Mouse (Mus musculus): Measurements from ENCODE around the gene Fam83f.

The Fam83f gene

DNA sequence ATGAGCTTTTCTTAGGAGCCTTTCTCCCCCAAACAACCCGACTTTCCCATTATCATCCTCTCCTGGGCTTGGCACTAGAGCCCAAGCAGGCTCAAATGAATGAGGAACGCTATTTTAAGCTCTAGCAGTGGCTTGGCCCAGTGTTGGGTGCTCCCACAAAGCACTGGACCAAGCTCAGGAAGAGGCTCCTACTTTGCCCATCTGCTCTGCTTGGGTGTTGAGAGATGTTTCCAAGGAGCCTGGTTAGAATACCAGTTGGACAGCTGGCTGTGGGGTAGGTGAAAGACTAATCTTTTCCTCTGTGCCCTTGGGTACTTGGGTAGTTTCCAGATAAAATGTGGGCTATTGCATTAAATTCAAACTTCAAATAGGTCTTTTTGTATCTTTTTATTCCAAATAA is 1.2 kb downstream of the Fam83f start:
- no peak for DNase-seq (ENCODE audit: low spot score)

DNA sequence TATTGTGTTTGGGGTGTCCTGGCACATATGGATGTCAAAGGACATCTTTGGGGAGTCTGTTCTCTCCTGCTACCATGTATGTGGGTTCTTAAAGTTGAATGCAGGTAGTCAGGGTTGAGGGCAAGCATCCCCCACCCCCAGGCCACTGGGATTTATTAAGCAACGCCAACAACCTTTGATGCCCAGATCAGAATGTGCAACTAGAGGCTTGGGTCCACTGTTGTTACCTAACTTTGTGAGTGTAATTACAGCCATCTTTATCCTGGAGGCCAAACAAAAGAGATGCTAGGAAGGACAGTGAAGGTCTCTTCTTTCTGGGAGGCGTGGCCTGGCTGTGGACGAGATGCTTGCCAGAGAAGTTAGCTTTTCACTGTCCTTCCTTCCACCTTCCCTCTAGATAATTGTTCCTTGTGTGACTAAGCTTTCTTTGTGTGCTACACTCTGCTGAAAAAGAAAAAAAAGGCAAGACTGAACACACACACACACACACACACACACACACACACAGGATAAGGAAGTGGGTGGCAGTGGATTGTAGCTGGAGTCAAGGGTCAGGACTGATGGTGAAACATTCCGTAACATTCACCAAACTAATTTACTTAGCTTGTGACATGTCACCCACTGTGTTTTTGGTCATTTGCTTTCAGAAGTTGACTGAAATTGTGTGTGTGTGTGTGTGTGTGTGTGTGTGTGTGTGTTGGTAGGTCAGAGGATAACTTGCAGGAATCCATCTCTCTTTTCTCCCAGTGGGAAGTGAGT is 1.9 kb downstream of the Fam83f start:
- DNase-seq (ENCODE audit: low spot score): no peak

DNA sequence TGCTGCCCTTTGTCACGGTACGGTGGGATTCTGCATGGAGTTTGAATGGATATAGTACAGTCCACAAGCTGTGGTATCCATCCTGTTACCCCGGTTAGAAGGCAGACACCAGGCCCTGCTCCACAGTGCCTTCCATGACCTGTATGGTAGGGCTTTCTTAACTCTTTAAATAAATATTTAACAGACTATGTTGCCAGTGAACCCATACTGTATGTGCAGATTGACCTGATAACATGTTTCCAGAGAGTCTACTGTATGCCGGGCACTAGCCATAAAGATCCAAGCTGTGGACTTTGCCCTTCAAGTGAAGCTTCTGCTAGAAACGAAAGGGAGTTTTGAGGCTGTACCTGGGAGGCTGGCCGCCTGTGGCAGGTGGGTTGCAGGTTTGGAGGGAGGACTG is 3.1 kb downstream of the Fam83f start:
- no peak for DNase-seq (ENCODE audit: low spot score)

DNA sequence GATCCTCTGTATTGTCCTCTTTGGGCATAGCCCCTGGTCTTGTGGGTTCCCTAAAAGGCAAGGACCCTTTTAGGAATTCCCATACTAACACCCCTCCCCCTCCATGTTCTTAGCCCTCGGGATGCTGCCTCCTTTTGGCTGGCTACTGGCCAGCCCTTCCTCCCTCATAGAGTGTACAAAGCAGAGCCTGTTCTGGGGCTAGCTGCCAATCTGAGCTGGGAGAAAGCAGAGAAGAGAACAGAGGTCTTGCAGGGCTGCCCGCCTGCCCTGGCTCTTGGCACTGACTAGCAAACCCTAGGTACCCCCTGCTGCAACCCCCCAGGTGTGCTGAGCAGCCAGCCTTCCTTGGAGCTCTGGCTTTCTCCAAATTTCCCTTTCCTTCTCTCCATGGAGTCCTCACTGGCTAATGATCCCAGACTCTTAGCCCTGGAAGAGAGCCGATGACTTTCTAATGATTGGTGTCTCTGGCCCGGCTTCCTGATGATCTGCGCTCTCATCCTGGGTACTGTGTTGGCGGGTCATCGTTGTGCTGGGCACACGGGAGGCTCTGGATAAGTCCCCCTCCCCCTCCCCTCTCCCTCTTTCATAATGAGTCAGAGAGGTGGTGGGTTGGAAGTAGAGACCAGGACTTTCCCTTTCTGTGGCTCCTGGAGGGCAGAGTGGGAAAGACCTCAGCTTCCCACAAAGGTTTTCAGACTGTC is 8.0 kb downstream of the Fam83f start:
- no peak for DNase-seq (ENCODE audit: low spot score)

DNA sequence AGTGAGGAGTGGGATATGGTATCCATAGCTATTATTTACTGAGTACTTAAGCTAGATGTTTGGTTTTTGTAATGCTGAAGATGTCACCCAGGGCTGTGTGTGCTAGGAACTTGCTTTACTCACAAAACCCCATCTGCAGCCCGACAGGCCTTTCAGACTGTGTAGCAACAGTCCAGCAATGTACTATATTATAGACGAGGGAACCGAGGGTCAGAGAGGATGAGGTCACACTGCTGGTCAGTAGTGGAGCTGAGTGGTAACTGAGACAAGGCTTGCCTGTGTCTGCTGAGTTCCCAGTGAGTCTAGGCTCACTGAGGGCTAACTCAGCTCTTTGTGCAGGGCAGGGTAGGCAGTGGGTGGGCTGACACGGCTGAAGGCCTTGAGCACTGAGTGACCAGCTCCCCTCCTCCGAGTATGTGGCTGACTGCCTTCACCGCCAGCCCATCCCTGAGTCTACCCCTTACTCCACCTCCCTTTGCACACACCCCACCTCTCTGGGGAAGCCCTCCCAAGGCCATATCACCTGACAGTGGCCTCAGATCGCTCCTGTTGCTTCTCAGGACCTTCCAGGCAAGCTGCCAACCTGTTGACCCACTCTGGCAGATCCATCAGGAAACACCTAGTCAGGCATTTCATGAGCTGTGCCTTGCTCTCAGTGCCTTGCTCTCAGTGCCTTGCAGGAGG is 8.8 kb downstream of the Fam83f start:
- DNase-seq (ENCODE audit: low spot score): no peak

DNA sequence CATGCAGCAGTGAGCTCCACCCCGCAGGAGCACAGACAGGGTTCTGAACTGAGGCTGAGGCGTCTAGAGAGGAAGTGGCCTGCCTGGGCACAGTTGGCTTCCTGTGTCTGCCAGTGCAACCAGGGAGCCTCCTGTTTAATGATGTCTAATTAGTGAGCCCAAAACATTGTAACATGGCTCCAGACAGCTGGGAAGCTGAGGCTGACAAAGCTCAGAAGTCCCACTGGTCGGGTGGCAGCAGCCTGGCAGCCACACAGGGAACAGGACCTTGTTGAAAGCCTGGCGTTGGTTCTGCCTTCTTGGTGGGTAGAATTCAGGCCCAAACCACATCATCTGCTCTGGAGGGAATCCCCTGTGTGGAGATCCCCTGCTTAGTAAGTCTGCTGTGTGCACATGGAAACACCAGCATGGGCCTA is 9.8 kb downstream of the Fam83f start:
- DNase-seq (ENCODE audit: low spot score): no peak

DNA sequence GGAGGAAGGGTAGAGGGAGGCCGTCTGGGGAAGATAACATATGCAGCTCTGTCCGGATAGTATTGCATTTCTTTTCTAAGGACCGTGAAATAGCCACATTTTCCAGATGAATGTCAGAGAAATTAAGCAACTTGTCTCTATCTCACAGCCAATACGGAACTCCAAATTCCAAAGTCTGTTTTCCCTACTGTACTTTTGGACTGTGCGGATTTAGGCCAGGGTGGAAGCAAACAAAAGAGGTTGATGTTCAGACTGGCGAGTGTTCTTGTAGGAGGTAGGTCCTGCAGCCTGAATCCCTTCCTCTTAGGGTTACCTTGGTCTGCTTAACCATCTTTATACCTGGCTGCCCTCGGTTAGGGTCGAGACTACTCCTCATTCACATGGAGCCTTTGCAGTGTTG is 10.7 kb downstream of the Fam83f start:
- DNase-seq (ENCODE audit: low spot score): no peak

DNA sequence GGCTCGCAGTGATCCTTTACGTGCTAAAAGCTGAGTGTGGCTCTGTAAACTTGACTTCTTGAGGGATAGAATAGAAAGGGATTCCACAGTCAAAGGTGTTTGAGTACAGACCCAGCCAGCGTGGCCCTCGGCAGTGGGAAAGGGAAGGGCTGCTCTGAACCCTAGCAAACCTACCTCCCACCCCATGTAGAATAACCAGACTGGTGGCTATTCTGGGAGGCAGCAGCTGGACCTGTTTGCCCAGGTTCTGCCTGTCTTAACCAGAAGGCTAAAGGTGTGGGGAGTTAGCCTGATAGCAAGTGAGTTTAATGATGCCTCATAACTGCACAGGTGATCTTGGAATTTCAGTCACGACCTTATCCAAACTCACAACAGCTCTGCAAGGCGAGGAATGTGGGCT is 11.5 kb downstream of the Fam83f start:
- no peak for DNase-seq (ENCODE audit: low spot score)

DNA sequence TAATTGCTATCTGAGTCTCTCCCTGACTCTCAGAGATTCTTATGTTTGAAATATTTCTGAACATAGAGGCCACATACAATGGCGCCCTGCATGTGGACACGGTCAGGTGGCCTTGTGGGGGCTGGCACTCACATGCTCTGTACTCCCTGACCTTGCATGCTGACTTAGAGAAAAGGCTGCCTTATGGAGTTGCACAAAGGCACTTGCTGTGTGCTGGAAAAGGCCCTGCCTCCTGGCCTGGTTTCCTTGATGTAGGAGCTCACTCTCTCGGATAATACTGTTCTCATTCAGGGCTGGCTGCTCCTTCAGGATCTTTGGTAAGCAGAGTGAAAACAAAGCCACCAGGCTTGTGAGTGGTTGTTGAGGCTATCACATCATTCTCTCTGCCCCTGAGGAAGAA is 12.3 kb downstream of the Fam83f start:
- peak; percentile 31 for DNase-seq (ENCODE audit: low spot score)

DNA sequence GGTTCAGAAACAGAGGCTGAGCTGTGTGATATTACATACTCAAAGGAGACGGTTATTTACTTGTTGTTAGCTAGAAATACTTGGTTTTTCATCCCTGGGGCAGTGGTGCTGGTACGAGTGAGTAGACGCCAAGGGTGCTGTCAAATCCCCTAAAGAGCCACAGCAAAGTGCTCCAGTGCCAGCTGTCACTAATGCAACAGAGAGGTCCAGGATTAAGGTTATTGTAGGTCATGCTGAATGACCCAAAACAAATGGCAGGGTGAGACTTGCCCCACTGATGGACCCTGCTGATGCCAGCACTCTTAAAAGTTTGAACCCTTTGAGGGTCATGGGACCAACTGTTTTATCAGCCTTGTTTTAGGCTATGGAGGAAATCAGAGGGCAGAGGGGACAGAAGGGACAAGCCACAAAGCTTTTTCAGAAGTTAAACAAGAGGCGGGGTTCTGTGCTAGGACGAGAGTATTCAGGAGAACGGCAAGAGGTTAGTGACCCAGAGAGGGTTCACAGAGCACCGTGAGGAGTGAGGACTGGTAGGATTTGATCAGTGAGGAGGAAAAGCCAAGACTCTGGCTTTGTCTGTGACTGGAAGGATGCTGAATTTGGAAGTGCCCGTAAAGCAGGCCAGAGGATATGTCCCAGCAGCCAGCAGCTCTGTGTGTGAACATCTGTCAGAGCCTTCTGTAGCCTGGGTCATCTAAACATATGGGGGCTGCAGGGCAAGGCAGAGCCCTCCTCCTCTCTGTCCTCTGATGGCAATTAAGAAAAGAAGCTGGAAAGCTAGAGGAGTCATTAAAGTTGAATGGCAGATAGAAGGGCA is 13.3 kb downstream of the Fam83f start:
- peak; percentile 51 for DNase-seq (ENCODE audit: low spot score)

DNA sequence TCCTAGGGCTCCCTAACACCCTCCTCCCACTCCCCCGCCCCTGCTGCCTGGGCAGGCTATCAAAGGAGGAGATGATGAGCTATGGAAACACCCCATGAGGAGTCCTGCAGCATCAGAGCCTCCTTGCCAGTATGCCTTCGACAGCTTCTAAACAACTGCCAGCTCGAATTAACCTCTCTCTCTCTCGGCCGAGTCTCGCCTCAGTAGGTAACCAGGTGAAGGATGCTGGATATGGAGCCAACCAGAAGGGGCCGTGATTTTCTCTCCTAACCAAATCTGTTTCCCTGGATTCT is 13.9 kb downstream of the Fam83f start:
- DNase-seq (ENCODE audit: low spot score): peak; percentile 73

DNA sequence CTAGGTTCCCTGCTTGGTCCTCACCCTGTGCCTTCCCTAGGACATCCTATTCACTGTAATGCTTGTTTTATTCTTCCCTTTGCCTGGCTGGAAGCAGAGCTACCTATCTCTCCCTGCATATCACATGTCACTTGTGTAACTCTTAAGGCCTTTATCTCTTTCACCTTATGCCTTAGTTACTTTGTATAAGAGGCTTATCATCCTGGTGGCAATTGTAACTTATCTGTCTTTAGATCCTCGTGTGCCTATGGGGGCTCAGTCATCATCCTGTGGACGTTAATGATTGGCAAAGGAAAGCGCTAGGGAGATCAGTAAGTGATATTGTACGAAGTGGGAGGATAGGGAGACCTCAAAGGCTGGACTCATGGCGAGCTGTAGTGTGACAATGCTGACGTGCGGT is 16.9 kb downstream of the Fam83f start:
- DNase-seq (ENCODE audit: low spot score): no peak

DNA sequence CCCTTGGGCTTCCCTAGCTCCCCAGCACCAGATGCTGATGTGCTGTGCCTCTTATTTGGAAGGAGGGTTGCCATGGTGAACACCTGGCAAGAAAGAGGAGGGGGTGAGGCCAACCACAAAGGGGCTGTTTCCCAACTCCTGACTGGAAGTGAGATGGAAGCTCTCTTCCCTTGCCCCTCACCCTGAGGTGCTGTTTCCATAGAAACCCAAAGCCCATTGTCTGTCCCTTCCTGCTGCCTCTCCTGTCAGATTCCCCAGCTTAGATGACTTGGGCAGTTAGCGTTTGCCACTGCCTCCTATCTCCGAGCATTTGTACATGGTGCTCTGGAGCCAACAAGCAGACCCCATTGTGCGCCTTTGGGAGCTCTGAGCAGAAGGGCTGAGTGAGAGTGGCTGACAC is 21.8 kb downstream of the Fam83f start:
- peak; percentile 39 for DNase-seq (ENCODE audit: low spot score)

DNA sequence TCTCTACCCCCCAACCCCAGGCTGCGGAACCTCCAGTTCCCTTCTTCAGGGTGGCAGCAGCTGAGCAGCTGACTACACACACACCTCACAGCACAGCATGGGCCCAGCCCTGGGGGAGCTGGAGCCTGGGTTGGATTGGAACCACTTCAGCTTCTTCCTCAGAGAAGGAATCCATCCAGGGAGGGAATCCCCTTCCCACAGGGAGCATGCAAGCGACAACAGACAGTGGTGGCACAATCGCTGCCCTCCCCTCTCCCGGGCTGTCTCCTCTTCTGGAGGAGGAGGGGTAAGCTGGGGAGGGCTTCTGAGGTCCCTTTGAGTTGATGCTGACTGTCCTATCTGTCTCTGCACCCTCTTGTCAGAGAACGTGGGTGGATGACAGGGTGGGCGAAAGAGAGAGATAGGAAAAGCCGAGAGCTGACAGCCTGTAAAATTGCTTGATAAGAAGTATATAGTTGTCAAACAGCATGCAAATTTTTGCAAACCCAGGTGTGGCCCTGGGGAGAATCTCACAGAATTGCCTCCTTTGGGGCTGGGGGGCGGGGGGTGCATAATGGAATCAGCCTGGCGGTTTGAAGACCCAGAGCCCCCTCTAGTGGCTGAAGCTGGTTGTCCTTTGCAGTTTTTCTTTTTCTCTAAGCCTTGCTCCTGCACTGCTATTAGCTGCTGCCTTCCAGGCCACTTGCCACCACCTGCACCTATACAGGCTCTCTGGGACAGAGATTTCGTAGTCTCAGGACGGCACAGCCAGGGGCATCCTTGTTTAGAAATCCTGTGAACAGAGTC is 22.7 kb downstream of the Fam83f start:
- peak; percentile 91 for DNase-seq (ENCODE audit: low spot score)

DNA sequence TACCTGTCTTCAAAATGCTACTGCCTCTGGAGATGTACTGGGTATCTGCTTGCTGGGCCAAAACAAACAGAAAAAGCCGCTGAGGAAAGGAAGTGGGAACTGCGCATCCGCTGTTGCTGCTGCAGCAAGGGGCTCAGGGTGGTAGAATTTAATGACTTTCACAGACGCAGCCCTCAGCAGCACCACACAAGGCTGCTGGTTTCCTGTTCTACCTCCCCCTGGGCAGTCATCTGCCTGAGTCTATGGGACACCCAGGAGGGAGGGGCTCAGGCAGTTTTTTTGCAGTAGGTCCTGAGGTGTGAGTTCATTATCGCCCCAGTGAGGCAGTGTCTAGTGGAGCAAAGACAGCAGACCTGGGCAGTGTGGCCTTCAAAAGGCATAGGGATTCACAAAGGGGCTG is 25.9 kb downstream of the Fam83f start:
- no peak for DNase-seq (ENCODE audit: low spot score)

DNA sequence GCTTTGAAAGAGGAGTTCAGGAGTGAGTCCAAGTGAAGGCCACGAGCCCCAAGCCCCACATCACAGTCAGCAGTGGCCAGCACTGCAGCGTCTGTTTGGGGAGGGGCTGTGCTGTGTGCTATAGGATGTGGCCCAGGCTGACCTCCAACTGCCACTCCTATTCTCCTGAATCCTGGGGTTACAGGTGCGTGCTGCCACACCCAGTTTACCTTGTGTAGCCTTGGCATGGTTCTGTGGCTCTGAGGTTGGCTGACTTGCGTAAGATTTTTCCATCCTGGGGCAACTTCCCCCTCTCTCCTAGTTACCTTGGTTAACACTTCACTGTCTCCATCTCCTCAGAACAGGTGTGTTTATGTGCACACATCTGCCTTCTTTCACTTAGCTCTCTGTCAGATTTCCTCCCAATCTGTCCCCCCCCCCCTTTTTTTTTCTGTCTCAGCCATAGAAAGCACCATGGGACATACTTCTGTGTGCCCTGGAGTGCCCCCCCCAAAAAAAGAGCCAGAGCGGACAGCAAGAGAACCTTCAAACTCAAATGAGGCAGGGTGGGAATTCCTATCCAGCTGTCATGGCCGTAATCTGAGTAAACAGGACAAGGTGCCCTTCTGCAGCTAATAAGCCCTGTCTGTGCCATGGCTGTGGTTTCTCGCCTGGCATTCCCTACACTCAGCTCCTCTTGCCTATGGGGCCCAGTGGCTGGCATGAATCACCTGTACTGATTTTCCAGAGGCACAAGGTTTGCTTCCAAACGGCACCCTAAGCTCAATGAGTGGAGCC is 30.0 kb downstream of the Fam83f start:
- DNase-seq (ENCODE audit: low spot score): no peak

DNA sequence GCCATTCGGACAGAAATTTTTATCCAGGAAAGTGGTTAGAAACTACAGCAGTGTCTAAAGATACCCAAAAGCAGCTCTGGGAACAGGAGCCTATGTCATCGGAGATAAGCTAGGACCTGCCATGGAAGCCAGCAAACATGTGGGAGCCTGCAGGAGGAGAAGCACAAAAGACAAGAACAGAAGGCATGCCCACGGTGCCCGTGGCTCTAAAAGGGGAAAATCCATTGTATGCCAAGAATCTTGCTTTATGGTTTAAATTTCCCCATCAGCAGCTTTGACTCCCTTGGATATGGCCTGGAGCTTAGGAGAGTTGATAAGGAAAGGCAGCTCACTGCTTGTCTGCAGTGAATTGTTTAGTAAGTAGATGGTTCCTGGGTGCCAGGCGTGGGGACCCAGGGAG is 31.3 kb downstream of the Fam83f start:
- DNase-seq (ENCODE audit: low spot score): no peak

DNA sequence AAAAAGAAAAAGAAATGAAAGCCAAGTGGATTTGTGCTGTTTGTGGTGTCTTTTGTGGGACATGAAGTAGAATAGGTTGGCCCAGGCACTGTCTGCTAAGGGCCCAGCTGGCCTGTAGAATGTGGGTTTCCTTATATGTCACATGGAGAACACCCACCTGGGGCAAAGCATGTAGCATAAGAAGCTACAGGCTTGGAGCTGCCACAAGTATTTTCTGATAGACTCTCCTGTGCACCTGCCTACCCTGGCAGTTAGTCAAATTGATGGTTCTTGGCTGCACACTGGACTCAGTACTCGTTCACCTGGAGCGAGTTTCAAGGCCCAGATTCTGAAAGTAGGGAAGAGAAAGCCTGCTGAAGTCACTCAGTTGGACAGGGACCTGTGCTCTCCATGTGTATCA is 31.8 kb downstream of the Fam83f start:
- no peak for DNase-seq (ENCODE audit: low spot score)

DNA sequence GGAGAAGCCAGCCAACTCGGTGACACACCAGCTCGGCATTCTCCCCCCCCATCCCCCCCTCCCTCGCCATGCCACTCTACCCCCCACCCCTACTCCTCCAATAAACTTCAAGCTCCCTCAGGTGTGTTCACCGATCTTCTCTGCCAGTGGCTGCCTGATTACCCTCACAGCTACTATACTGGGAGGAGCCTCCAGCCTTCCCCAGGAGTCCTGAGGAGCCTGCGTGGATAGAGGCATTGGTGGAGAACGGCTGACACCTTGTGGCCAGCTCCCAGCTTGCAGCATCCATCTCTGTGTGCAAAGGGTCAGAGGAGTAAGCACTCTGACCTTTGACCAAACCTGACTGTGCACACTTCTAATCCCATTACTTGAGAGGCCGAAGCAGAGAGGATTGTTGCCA is 32.6 kb downstream of the Fam83f start:
- DNase-seq (ENCODE audit: low spot score): peak; percentile 89

DNA sequence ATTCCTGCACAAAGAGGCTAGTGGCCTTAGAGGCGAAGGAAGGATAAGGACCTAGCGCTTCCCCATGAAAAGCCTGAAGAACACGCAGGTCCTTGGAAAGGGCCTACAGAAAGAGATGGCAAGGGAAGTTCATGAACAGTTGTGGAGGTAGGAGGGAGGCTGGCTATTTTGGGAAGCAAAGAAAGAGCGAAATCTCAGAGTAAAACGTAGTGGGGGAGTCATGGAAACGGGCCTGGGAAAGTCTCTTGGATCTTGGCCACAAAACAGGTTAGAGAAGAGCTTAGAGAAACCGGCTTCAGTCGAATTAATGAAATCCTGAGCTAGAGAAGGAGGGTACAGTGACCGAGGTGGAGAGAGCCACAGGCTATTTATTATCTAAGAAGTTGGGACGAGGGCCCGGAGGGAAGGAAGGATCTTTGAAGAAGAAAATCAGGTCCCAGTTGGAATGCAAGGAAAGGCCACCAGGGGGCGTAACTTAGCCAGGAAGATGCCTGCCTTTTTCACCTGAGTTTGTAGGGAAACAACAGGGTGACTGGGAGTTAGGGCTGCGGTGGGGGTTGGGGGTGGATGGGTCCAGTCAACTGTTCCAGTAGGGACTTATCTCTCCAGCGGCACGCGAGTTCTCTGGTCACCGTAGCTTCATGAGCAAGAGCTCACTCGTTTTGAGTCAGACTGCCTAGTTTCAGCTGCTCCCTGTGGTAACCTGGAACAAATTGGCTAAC is 34.3 kb downstream of the Fam83f start:
- peak; percentile 92 for DNase-seq (ENCODE audit: low spot score)

All from retina, embryonic 14.5 days (tissue).